Mouse (Mus musculus) large intestine, adult 2 months (tissue): ENCODE results near the gene Sesn3. TPM values are rescaled to one million over a fixed set of nuclear protein-coding genes. Genes with fewer than 3 reads are reported as not detected.
"Not testable (repeated sequence)": the region's sequence is repeated elsewhere in the genome, so short reads cannot be mapped to it uniquely, and the experiment has no call there.

ENCODE experiments used
- DNase-seq: peaks from one replicate; pipeline ENCODE4 v3.0.0-alpha.2; 2012; ENCODE audit warnings: low read depth, low spot score
- WGBS: fragments of 180-500 bp; shearing (Covaris S2); methylation state at CpG from one replicate; pipeline ENCODE4 v1.1.7; 2018; 5-methylcytosine and 5-hydroxymethylcytosine counted together
- polyA plus RNA-seq: library from polyadenylated mRNA; depleted of rRNA; stranded (reverse); fragments of >200 nt; gene quantifications from 2 replicates; pipeline ENCODE4 v1.2.3, GENCODE M21; 2012

The Sesn3 gene
- polyA plus RNA-seq, 1 experiment, result 3.2 TPM

DNA sequence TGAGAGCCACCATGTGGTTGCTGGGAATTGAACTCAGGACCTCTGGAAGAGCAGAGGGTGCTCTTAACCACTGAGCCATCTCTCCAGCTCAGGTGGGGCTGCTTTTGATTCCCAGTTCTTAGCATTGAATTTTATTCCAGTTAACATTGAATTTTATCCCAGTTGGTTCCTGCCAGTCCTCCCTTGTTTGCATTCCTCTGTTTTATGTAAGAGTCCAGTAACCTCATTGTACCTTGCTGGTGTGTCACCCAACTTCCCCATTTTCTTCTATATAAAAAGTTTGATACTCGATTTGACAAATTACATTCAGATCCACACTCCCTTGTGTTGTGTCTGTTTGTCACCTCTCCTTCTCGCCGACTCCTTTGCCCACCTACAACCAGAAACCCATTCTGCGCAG lies 71.0 kb downstream of the Sesn3 start:
- not testable (repeated sequence) for DNase-seq
- 84% methylated on average over 4 of the region's 4 CpGs for WGBS

DNA sequence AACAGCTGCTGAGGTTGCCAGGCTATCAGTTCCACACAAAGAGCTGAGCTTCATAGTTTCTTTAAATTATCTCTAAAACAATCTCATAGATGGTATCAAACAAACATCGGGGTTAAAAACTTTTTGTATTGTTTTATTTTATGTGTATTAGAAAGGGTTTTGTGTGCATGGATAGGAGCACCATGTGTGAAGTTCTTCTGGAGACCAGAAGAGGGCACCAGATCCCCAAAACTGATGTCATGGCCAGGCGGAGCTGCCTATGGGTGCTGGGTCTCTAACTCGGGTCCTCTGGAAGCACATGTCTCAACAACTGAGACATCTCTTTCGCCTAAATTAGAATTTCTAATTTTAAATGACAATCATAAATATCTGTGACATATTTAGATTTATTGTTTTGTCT lies 73.5 kb downstream of the Sesn3 start:
- 52% methylated on average over 4 of the region's 4 CpGs for WGBS
- no peak for DNase-seq

DNA sequence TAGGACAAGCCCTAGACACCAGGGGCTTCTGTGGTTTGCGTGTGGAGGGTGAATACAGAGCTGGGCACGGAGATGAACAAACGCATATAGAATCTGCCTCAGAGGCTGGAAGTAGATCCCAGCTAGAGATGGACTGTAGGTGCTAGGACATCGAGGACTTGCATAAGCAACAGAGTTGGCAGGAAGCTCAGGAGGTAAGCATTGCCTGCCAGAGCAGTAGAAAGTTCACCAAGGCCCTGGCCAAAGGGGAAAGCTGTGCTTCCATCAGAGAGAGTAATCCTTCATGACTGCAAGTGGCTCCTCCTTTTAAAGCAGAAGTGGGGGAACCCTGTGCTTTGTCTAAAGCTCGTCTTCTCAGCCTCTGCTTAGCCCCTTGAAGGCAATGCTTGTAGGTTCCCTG lies 74.5 kb downstream of the Sesn3 start:
- DNase-seq, result no peak
- 82% methylated on average over 5 of the region's 5 CpGs for WGBS

DNA sequence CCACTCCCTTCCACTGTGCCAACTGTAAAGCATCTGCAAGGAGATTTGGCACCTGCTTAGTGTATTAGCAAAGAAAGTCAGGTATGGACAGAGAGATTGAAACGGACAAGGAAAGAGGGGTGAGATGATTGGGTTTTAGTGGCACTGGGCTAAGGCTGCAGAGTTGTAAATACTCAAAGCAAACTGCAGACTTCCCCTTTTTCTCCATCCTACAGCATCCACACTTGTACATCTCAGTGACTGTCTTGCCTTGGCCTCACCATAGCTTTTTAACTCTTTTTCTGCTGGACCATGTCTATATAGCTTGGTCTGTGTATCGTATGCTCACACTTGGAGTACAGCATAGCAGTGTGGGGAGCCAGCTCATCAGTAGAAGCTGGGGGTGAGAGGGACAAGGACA lies 75.9 kb downstream of the Sesn3 start:
- 62% methylated on average over 2 of the region's 2 CpGs for WGBS

DNA sequence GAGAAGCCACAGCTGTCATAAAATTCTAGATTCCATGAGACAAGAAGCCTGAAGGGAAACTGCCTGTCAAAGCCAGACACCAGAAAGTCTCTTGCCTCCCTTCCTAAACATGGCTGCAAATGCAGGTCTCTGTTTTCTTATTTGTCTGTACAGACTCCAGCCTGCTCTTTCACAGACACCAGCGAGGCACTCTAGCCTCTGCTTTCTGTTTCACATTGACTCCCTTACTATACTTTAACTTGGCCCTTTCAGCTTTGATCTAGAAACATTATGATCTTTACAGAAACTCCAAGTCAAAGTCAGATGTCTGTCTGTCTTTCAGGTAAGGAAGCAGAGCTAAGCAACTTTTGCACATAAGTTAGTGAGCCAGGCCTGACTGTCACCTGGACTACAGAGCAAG lies 77.5 kb downstream of the Sesn3 start:
- 92% methylated on average over 1 of the region's 1 CpGs for WGBS

More for the DNA sequence above, 75.9 kb downstream of the Sesn3 start:
- DNase-seq, result no peak

DNA sequence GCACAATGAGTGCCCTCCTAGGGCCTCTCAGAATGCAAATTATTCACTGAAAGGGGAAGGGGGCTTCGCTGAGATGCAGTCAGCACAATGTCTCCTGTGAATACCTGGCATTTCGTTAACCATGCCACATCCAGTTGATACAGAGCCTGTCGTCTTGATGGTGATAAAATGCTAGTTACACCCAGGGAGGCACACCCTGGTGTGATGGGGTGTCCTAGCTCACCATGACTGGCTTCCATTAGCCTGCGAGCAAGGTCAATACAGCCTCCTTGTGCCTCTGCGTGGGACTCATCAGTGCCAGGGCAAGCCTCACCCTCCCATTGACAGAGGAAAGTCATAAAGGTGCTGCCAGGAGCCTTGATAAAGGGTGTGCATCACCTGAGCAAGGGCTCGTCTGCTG lies 80.0 kb downstream of the Sesn3 start:
- no peak for DNase-seq
- 73% methylated on average over 6 of the region's 6 CpGs for WGBS

More for the DNA sequence above, 77.5 kb downstream of the Sesn3 start:
- DNase-seq, result no peak

DNA sequence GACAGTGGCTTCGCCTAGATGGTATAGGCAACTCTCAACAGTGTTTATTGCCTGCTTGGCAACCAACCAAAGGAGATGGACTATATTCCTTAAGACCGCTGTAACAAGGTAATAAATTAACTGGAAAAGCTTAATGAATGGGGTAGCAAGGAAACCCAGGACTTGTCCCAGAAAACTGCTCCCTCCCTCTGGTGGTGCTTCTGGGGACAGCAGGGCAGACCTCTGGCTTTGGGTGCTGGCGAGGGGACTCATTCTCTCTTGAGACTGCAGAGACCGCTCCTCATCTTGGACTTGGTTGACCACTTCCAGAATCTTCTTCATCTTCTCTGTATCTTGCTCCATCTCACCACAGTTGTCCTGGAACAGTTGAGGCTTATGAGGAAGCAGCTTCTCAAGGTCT lies 82.2 kb downstream of the Sesn3 start:
- DNase-seq, result no peak
- 80% methylated on average over 4 of the region's 4 CpGs for WGBS

DNA sequence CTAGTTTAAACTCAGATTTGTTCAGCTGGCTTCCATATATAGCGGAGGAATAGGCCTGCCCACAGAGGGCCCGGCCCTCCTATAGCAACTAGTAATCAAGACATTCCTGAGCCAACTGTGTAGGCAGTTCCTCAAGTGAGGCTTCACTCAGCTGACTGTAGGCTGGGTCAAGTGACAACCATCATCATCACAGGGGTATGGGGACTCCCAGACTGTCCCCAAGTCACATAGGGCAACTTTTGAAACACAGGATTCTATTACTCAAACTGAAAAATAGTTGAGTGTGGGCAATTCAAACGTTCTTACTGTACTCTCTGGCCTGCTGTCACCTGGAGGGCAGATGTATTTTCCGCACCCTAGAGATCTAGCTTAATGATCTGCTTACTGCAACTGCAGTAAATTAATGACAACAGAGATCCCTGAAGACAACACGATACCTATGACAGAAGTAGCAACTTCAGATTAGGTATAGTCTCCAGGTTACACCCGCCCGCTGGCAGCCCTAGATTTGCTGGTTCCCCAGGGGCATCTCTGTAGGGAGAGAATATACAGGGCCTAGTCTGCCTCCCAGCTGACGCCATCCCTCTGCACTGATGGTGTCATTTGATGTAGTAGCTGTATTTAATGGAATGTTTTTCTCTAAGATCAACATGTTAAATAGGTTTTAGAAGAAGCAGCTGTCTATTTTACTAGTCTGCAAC lies 87.4 kb downstream of the Sesn3 start:
- 89% methylated on average over 8 of the region's 8 CpGs for WGBS
- no peak for DNase-seq

DNA sequence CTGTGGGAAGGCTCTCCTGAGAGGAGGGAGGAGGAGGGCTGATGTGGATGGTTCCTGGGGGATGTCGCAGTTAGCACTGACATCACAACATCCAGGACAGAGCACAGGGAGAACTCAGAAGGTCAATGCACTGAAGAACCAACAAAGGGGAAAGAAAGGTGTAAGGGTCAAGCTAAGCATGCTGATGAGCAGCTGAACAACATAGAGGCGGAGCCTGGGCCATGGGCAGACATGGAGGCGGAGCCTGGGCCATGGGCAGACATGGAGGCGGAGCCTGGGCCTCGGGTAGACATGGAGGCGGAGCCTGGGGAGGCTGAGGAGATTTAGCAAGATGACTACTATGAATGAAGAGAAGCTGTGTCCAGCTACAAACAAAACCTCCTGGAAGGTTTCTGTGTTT lies 88.7 kb downstream of the Sesn3 start:
- no peak for DNase-seq
- WGBS, result 77% methylated on average over 6 of the region's 6 CpGs

DNA sequence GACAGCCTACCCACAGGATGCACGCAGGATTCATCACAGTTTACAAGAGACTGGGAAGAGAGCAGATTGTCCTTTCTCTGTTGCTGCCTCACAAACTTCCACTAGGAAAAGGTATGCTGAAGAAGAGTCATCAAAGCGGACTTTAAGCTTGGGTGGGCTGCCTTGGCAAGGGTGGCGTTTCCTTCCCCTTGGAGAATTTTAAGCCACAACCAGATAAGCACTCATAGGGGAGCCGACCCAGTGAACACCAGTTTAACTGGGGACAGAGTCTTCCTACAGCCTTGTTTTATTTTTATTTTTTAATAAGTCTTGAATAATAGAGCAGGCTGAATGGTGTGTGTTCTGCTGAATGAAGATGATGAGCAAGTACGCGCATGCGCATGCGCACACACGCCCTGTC lies 89.9 kb downstream of the Sesn3 start:
- 93% methylated on average over 9 of the region's 9 CpGs for WGBS
- DNase-seq, result no peak

DNA sequence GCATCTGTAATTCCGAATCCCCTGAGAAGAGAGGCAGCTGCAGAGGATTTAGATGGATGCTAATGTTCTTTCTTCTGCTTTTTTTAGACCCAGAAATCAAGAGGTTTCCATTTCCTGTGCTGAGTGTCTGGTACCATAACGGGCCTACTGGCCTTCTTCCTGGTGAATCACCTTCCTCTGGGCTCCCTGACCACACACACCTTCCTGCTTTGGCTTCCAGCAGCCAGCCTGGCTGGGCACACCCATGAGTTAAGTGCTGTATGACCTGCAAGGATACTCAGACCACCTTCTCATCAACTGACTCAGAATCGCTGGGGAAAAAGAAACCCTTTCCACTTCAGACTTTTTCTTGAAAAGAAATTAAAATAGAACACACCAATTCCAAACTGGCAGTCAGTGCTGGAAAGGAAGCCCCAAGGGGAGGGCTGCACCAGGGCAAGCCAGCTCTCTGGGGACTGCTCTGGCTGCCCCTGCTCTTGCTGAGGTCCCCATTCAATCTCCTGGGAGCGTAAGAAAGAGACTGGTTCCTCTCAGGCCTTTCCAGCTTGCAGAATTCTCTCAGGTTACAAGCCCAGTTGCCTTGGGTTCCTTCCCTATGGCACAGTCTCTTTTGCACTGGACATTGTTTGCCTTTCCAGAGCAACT lies 90.7 kb downstream of the Sesn3 start:
- 50% methylated on average over 4 of the region's 4 CpGs for WGBS
- DNase-seq, result no peak

DNA sequence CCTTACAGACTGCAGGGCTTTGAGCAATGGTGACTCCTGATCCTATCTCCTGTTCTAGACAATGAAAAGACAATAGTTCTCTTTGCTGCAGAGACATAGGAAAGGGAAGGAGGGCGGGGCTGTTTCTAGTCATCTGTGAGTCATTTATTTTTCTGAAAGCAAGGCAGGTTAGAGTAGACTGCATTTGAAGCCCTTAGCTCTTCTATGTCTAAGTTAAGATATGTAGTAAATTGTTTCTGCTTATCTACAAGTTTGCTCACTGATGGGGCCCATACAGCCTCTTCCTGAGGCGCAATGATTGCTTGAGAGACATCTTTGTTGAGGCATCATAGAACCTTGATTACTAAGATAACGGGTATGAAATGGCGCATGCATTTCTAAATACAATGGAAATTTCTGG lies 93.0 kb downstream of the Sesn3 start:
- no peak for DNase-seq
- WGBS, result 94% methylated on average over 4 of the region's 4 CpGs

DNA sequence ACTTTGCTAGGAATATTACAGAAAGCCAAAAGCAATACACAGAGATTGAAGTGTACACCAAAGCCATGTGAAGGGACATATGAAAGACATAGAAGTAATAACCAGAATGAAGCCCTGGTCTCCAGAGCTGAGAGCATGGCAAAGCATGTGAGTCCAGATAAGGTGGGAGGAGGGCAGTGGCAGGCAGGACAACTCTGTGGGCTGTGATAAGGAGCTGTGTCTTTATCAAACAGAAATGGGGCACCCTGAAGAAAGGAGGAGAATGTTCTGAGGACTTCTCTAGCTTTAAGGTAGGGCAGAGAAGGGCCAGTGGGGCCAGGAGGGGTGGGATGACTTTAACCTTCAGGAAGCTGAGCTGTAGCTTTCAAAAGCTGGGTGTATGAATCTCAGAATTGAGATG lies 94.4 kb downstream of the Sesn3 start:
- no peak for DNase-seq

DNA sequence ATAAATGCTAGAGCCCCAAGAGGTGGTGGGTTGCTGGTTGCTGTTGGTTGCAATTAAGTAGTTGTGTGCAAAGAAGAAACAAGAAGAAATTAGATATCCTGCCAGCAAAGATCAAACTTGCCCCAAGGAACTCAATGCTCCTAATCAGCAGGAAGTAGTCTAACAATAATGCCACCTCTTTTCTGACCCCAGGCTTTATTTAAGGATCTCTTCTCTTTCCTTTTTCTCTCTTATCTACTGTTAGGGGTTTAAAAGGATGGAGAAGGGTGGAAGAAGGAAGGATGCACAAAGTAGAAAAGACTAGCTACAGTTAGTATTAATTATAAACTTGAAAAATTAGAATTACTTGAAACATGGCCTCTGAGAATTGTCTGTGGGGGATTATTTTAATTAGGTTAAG lies 97.6 kb downstream of the Sesn3 start:
- no peak for DNase-seq

DNA sequence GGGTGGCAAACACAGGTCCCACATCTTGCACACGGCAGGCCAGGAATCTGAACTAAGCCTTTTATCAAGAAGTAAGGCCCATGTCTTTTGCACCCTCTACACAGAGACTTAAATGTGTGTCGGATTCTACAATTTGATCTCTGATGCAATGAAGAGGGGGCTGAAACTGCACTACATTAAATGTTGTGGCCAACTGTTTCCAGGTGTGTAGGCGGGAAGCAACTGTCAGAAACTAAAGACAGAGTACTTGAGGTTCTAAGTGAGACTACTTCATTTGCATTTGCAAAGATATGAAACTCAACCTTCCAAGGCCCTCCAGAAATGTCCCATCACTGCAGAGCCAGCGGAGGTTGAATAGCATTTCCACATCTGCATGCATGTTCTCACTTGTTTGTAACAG lies 101.3 kb downstream of the Sesn3 start:
- DNase-seq, result no peak
- 95% methylated on average over 4 of the region's 4 CpGs for WGBS

DNA sequence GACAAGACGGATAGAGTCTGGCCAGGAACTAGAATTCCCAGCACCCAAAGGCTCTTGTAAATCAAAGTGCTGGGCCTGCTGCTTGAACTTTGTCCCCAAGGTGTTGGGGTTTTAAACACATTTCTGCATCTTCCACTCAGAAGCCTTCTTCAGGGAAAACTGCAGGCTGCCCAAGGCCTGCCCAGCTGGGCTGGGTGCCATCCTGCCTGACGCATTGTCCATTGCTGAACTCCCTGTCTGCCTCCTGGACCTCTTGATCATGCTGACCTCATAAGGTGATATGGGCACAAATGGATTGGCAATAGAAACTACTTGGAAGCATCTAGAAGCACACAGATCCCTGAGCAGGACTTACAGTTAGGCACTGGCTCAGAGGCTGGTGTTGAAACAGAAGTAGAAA lies 103.3 kb downstream of the Sesn3 start:
- 39% methylated on average over 2 of the region's 2 CpGs for WGBS
- DNase-seq, result no peak

DNA sequence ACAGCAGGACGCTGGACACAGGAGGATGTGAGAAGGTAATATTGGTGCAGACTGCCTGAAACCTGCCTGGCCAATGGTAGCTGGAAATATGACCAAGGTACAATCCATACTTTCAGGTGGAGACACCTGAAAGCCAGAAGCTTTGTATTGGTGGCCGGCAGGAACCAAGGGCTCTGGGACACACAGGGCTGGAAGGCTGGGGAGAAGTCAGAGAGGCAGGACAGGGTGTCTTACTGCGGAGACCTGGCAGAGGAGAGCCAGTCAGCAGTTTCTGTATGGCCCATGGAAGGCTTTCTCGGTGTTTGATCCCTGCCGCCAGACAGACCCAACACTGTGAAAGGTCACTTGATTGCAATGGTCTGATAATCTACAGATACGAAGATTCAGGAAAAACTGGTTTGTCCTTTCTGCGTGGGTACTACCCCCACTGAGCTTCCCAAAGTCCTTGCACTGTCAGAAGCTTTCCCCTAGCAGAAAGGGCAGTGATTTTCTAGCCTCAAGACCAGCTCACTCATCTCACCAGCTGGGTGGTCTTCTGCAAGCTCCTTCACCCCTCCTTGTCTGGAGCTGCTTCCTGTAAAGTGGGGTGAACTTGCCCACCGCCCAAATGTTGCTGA lies 105.0 kb downstream of the Sesn3 start:
- WGBS, result 16% methylated on average over 8 of the region's 8 CpGs
- no peak for DNase-seq

DNA sequence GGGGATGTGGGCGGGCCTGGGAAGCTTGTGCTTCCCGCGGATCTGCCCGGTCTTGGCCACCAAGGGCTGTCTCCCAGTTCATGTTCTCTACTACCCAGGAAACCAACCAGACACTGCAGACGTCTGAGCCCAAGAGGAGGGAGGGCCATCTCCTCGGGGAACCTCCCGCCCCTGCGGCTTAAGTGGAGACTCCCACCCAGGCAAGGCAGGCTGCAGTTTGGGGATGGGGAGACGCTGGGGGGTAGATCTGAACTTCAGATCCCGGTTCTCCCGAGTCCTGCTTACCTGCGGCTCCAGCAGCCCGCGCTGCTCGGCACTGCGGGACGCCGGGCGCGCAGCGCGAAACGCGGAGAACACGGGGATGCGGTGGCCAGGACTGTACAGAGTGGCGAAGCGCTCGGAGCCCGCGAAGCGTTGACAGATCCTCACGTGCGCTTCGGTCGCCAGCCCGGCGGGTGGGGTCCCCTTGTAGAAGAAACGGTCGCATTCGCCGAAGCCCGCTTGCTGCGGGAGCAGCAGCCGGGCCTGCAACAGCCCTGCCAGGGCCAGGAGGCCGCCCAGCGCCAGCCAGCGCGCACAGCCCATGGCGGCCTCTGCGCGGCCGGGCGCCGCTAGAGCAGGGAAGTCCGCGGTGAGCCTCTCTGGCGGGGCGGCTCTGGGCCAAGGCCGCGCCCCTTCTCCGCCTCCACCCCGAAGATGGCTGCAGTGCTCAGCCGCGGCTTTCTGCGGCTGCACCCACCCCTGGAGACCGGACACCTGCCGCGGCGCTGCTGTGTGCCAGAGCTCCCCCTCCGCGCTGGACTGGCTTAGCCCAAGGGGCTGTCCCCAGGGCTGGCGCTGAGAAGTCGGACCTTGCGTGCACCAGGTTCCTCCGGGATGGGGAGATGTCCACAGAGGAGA lies 105.8 kb downstream of the Sesn3 start:
- no peak for DNase-seq
- WGBS, result under 1% methylated on average over 76 of the region's 76 CpGs

DNA sequence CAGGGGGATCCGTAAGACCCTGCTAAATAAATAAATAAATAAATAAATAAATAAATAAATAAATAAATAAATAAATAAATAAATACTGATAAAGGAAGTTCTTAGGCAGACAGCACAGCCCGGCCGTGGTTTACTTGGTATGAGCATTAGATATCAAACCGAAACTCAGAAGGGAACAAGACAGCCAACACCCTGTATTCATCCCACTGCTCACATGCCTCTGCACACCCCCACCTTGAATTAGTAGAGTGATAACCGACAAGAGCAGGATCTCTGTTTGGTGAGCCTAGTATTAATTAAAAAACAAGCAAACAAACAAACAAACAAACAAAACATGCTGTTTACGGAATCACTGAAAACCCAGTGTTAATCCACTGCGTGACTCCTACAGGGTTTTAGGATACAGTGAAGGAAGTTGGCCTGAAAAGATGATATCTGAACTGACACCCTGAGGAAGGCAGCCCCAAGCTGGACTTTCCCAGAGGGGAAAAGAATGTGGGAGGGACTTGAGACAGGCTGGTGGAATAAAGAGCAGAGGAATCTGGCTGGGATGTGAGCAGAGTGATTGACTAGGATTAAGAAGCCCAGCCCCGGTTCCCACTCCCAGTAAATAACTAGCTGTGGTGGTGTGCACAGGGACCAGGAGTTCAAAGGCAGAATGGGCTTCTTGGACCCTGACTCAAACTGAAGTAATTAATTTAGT lies 106.6 kb downstream of the Sesn3 start, which contains the start of gene Endod1:
Gene Endod1 (minus strand): TSS at position 155 of the 703 bp plus-strand sequence.
- DNase-seq, result no peak

More for the DNA sequence above, 106.6 kb downstream of the Sesn3 start, which contains the start of gene Endod1:
- WGBS, result 2% methylated on average over 8 of the region's 8 CpGs
